Mouse (Mus musculus) forebrain, embryonic 14.5 days (tissue): Measurements from ENCODE around the gene Fgfr2. TPM values are rescaled to one million over a fixed set of nuclear protein-coding genes. Genes with fewer than 3 reads are reported as not detected.

Source experiments
- ATAC-seq: fragments of 200-750 bp; cut with Nextera tagmentation; 2 replicates; pipeline ENCODE4 v1.8.0; 2017; ENCODE audit warnings: mild to moderate bottlenecking, moderate library complexity
- DNase-seq: peaks from one replicate; pipeline ENCODE4 v3.0.0-alpha.2; 2015; ENCODE audit warnings: low spot score
- H3K27ac ChIP-seq: fragments of 300-500 bp; sonication (generic); 2 replicates; pipeline ENCODE4 v1.5.1; 2014; ENCODE audit warnings: low read depth, mild to moderate bottlenecking, control low read depth, low read length, moderate library complexity
- H3K27me3 ChIP-seq: fragments of 300-500 bp; sonication (generic); replicated peaks from 2 replicates; pipeline ENCODE4 v1.6.1; 2014; ENCODE audit warnings: low read length, control low read depth, mixed read lengths; ENCODE audit not compliant: control insufficient read depth, insufficient read depth
- H3K36me3 ChIP-seq: fragments of 300-500 bp; sonication (generic); 2 replicates; pipeline ENCODE4 v1.6.1; 2014; ENCODE audit warnings: low read length, control low read depth; ENCODE audit not compliant: control insufficient read depth, insufficient read depth
- H3K4me1 ChIP-seq: fragments of 300-500 bp; sonication (generic); 2 replicates; pipeline ENCODE4 v1.6.1; 2014; ENCODE audit warnings: antibody characterized with exemption, low read length, control low read depth; ENCODE audit not compliant: control insufficient read depth, insufficient read depth
- H3K4me2 ChIP-seq: fragments of 300-500 bp; sonication (generic); 2 replicates; pipeline ENCODE4 v1.6.1; 2014; ENCODE audit warnings: mild to moderate bottlenecking, control low read depth, low read length
- H3K4me3 ChIP-seq: fragments of 300-500 bp; sonication (generic); 2 replicates; pipeline ENCODE4 v1.5.1; 2014; ENCODE audit warnings: low read depth, low read length, control low read depth
- H3K9ac ChIP-seq: fragments of 300-500 bp; sonication (generic); 2 replicates; pipeline ENCODE4 v1.6.1; 2014; ENCODE audit warnings: mild to moderate bottlenecking, low read length, control low read depth, moderate library complexity
- H3K9me3 ChIP-seq: fragments of 300-500 bp; sonication (generic); replicated peaks from 2 replicates; pipeline ENCODE4 v1.6.1; 2016; ENCODE audit warnings: low read length, control low read depth, mixed read lengths; ENCODE audit not compliant: control insufficient read depth
- WGBS: fragments of 180-500 bp; shearing (Covaris S2); extraction: QIAGEN DNeasy Blood & Tissue Kit; methylation state at CpG from one replicate; pipeline ENCODE4 v1.1.7; 2014; 5-methylcytosine and 5-hydroxymethylcytosine counted together
- polyA plus RNA-seq: library from polyadenylated mRNA; unstranded; fragments of >200 nt; fragmentation: Nextera tagmentation; extraction: Ambion mirVana; gene quantifications from 2 replicates; pipeline ENCODE4 v1.2.1, GENCODE M21; 2014

Fgfr2 gene
- polyA plus RNA-seq, 1 experiment from 2014 or later: 35.9 TPM

DNA sequence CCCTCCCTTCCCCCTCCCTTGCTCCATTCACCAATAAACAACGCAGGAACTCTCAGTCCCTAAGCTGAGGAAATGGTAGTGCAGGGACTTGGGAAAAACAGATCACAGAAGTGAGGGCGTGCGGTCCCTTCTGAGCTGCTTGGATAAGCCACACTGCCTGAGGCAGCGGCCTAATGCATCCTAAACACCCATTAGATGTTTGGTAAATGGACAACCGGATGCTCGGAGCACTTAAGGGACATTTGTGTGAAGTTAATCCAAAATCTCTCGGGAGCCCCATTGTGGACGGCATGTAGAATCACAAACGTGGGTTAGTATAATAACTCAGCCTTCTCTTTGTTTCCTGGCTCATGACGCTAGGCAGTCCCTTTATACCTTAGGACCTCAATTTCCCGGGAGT is 791.0 kb downstream of the Fgfr2 start:
- Histone ChIP-seq H3K27me3 (no peaks in the 10 kb centered on the region), H3K9me3 (no peaks in the 10 kb centered on the region), H3K4me2 (no peak overlapping the region), H3K36me3 (no peaks in the 10 kb centered on the region), H3K4me3 (no peak overlapping the region), H3K27ac (no peak overlapping the region), H3K4me1 (peaks cover 10% of the 10 kb centered on the region), H3K9ac (no peak overlapping the region)
- ATAC-seq: no peak
- WGBS: 40% methylated on average over 11 of the region's 11 CpGs
- no peak for DNase-seq

DNA sequence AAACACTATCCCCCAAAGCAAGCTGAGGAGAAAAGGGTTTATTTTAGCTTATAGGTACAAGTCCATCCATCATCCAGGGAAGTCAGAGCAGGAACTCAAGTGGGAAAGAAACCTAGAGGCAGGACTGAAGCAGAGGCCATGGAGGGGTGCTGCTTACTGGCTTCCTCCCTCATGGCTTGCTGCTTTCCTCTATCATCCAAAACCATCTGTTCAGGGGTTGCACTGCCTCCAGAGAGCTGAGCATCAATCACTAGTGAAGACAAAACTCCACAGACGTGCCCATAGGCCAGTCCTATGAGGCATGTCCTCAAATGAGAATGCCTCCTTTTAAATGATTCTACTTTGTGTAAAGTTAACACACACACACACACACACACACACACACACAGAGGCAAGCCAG is 793.0 kb downstream of the Fgfr2 start:
- Histone ChIP-seq H3K9ac (no peak overlapping the region), H3K9me3 (no peaks in the 10 kb centered on the region), H3K27ac (no peak overlapping the region), H3K36me3 (no peaks in the 10 kb centered on the region), H3K4me3 (no peak overlapping the region), H3K4me1 (0 out of 2 replicates have a peak, but pooled peaks cover 6% of the 10 kb centered on the region), H3K27me3 (no peaks in the 10 kb centered on the region), H3K4me2 (no peak overlapping the region)
- 84% methylated on average over 1 of the region's 1 CpGs for WGBS
- no peak for ATAC-seq
- no peak for DNase-seq

DNA sequence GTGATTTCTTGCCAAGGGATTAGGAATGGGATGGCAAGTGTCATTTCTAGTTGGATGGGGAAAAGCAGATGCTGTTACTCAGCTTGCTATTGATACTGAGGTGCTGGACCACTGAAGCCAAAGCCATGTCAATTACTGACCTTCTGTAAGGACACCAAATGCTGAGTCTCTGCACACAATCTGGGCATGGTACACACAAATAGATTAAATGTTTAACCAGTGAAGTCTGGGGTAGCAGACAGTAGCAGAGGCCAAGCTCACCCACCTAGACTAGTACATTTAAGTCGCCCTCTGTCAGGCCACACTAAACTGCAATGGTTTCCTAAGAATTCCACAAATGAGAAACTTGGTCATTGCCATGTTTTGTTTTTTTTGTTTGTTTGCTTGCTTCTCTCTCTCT is 794.5 kb downstream of the Fgfr2 start:
- WGBS: 91% methylated on average over 1 of the region's 1 CpGs
- no peaks in the 10 kb centered on the region for H3K36me3 ChIP-seq
- ATAC-seq: no peak

DNA sequence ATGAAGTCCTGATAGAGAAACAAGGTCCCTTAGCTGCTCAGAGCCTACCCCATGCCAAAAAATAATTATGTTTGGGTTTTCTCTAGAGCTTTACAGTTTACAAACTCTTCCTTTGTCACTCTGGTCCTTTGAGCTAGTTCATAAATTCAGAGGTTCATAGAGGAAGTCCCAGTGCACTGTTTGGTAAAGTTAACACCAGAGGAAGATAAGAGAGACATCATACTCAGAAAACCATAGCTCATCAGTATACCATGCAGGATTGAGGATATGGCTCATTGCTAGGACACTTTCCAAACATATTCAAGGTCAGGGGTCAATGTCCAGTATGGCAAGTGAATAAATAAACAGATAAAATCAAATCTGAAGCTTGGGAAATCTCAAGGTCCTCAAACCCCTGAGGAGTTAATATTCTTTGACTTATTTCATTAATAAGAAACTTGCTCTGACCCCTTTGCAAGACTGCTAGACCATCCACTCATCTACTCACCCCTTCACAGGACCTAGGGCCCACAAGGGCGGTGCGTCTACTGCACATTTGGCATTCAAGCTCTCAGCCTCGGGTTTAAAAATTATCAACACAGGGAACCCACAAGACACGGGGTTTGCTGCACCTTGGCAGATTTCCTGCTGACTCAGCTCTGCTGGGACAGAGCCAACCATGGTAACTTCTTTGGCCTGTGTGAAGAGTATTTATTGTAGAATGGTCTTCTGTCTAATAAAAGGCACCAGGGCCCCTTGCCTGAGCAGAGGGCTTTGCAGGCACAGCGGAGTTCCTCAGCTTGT is 797.4 kb downstream of the Fgfr2 start:
- H3K4me2 ChIP-seq: no peak overlapping the region

More for the DNA sequence above, 794.5 kb downstream of the Fgfr2 start:
- no peak for DNase-seq
- H3K4me3 ChIP-seq: no peak overlapping the region
- H3K27ac ChIP-seq: no peak overlapping the region
- H3K27me3 ChIP-seq: no peaks in the 10 kb centered on the region
- no peak overlapping the region for H3K9ac ChIP-seq
- H3K4me1 ChIP-seq: 0 out of 2 replicates have a peak, but pooled peaks cover 6% of the 10 kb centered on the region
- H3K4me2 ChIP-seq: no peak overlapping the region
- no peaks in the 10 kb centered on the region for H3K9me3 ChIP-seq

DNA sequence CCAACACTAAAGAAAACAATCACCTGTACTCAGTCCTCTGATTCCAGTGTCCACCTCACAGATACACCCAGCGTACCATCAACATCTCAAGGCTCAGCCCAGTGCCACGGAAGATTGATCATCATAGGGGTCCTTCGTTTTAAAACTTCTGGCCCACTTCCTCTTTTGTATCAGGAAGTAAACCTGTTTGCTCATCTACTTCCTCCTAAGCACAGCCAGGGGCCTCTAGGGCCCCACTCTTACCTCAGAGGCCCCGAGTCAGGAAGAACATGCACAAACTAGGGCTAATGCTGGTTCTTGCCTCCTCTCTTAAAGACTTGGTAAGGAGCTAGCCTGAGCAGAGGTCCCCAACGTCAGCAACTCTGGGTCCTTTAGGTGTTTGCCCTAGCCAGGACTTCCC is 799.7 kb downstream of the Fgfr2 start:
- Histone ChIP-seq H3K27me3 (no peaks in the 10 kb centered on the region), H3K4me1 (0 out of 2 replicates have a peak, but pooled peaks cover 4% of the 10 kb centered on the region), H3K27ac (no peak overlapping the region), H3K4me2 (no peak overlapping the region), H3K4me3 (no peak overlapping the region), H3K9me3 (no peaks in the 10 kb centered on the region), H3K9ac (no peak overlapping the region), H3K36me3 (no peaks in the 10 kb centered on the region)
- DNase-seq (no peak), ATAC-seq (no peak)
- 82% methylated on average over 5 of the region's 5 CpGs for WGBS

More for the DNA sequence above, 797.4 kb downstream of the Fgfr2 start:
- Histone ChIP-seq H3K36me3 (no peaks in the 10 kb centered on the region), H3K27ac (no peak overlapping the region), H3K9ac (no peak overlapping the region), H3K9me3 (no peaks in the 10 kb centered on the region), H3K4me3 (no peak overlapping the region), H3K4me1 (0 out of 2 replicates have a peak, but pooled peaks cover 4% of the 10 kb centered on the region), H3K27me3 (no peaks in the 10 kb centered on the region)
- DNase-seq (no peak), ATAC-seq (no peak)
- WGBS: 67% methylated on average over 5 of the region's 5 CpGs

DNA sequence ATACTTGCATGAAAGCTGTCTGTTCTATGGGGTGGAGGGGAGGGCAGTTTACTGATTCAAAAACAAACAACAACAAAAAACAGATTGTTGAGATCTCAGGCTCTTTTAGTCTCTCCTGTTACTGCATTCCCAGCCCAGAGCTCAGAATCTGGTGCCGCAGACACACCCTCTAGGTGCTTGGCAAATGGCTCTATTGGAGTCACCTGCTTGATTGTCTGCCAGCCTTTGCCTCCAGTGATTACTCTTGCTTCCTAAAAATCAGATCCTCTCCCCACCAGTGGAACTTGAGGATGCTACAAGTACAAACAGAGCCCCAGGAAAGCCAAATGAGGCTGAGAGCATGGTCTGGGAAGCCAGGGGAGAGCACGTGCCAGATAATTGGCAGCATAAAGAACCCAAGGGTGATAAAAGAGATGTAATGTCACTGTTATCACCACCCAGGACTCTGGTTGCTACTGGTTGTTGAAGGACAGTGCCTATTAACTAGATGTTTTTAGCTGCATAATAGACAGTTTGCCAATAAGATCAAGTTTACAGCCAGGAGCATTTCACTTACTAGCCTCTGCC is 801.7 kb downstream of the Fgfr2 start:
- Histone ChIP-seq H3K27ac (no peak overlapping the region), H3K36me3 (no peaks in the 10 kb centered on the region), H3K9ac (no peak overlapping the region), H3K4me2 (no peak overlapping the region), H3K9me3 (no peaks in the 10 kb centered on the region), H3K4me1 (peaks cover 12% of the 10 kb centered on the region), H3K4me3 (no peak overlapping the region), H3K27me3 (no peaks in the 10 kb centered on the region)
- WGBS: 82% methylated on average over 2 of the region's 2 CpGs
- ATAC-seq (no peak), DNase-seq (no peak)

DNA sequence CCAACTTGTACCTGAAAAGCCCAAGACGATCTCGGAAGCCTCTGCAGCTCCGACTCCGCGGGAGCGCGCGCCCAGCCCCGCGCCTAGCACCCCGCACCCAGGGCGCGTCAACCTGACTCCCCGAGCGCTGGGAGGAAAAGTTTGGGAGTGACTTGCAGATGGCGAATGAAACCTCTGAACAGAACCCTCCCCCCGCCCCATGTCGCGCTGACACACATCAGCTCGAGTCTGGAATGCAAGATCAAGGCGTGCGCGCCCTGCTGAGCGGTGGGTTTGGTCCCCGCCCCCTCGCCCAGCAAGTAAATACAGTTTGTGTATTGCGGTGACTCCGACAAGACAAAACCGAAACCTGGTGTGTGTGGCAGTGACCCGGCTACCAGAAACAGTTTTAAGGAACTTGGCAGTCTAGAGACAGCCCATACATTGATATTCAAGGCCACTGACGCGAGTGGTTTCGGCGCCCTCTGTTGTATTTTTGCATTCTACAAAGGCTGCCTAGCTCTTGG is 806.1 kb downstream of the Fgfr2 start, which contains the start of gene Chst15:
TSS of gene Chst15 (minus strand) at position 193 of the 506 bp plus-strand sequence.
- H3K9ac ChIP-seq: peak within 1 kb of the TSS; percentile 94
- peak within 1 kb of the TSS; percentile 84 for H3K27ac ChIP-seq
- no peaks in the 10 kb centered on the region for H3K27me3 ChIP-seq
- H3K4me1 ChIP-seq: peaks cover 17% of the 10 kb centered on the region
- ATAC-seq (peak; percentile 49), DNase-seq (peak; percentile 78)
- WGBS: under 1% methylated on average over 34 of the region's 34 CpGs
- peak within 1 kb of the TSS; percentile 95 for H3K4me2 ChIP-seq
- peak within 1 kb of the TSS; percentile 81 for H3K4me3 ChIP-seq
- H3K9me3 ChIP-seq: no peaks in the 10 kb centered on the region
- H3K36me3 ChIP-seq: no peaks in the 10 kb centered on the region

DNA sequence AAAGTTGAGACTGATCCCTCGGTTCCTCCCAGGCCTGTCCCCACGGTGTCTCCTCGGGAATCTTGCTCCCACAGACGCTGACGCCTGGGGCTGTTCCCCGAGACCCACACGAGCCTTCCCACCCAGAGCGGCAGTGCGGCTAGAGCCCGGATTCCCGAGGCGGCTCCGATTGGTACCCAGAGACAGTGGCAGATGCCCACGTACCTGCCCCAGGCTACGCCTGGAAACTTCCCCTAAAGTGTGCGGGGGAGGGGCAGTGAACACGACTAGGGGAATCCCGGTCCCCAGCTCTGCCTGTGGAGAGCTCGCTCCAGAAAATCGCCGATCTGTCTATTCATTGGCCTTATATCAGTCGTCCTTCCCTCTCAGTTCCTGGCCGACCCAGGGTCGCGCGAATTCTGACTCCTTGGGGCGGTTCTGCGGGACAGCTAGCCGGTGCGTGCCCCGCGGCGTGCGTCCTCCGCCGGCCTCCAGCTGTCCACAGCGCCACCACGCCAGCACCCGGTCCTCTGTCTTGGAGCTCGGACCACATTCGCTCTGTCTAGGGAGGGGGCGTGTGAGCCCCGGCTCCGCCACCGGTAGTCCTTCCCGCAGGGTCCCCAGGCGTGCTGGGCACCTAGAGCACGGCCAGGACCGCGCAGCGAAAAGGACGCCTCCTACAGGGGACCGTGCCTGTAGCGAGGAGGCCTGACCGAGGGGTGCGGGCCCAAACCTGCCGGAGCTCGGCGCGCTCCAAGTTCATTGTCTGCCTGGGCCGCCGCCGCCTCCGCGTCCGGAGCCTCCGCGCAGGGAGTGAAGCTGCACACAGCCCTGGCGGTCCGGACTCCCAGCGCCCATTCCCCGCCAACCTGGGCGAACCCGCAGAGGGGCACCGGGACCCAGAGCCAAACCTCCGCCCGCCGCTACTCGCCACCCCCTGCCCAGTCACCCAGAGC is 806.8 kb downstream of the Fgfr2 start:
- DNase-seq (peak; percentile 65), ATAC-seq (peak; percentile 81)
- H3K9me3 ChIP-seq: no peaks in the 10 kb centered on the region
- peak overlapping the region; percentile 94 for H3K9ac ChIP-seq
- peak overlapping the region; percentile 95 for H3K4me2 ChIP-seq
- H3K27ac ChIP-seq: peak overlapping the region; percentile 84
- peak overlapping the region; percentile 81 for H3K4me3 ChIP-seq
- H3K4me1 ChIP-seq: peaks cover 17% of the 10 kb centered on the region
- no peaks in the 10 kb centered on the region for H3K27me3 ChIP-seq
- under 1% methylated on average over 79 of the region's 79 CpGs for WGBS
- no peaks in the 10 kb centered on the region for H3K36me3 ChIP-seq
